Mouse (Mus musculus) myocyte (in vitro differentiated cells): ENCODE results near the gene Tmem127.

Experiments
- MAX ChIP-seq: IDR thresholded peaks from one replicate; pipeline ENCODE4 v1.6.1; 2011; ENCODE audit warnings: low read depth, mild to moderate bottlenecking, control low read depth
- TCF12 ChIP-seq: IDR thresholded peaks from one replicate; pipeline ENCODE4 v1.6.1; 2011; ENCODE audit warnings: mild to moderate bottlenecking, control low read depth; ENCODE audit not compliant: poor library complexity, insufficient read depth, severe bottlenecking

GRCm38 (mm10) chr2:127308660-127309059 lies 61.0 kb downstream of the Tmem127 start:
- TF ChIP-seq TCF12 (no peak), MAX (no peak)
